Mouse (Mus musculus) erythroid progenitor cell, adult 5-6 weeks (primary cell): ENCODE data around the gene Zc3h12a. TPM values are rescaled to one million over a fixed set of nuclear protein-coding genes. Genes with fewer than 3 reads are reported as not detected.

Experiments
- ATAC-seq: replicated peaks from 2 replicates; pipeline ENCODE4 v1.8.0; 2016; ENCODE audit warnings: moderate number of reproducible peaks, mild to moderate bottlenecking, moderate TSS enrichment, inconsistent platforms; ENCODE audit not compliant: poor library complexity, low FRiP score, severe bottlenecking
- total RNA-seq, 2 experiments: library from RNA; stranded (forward) in 1 of 2; stranded (reverse) in 1 of 2; fragments of 150-400 nt in 1 of 2; fragments of 186-747, 209-891 nt in 1 of 2; gene quantifications; 2 replicates each; pipeline versions ENCODE4 v1.2.3 to v1.2.4; 2015 to 2017; ENCODE audit warnings: low replicate concordance in 2 of 2

Gene Zc3h12a
- total RNA-seq (2015; ENCODE audit: low replicate concordance), result 0.42 and 2.5 TPM in 2 replicates
- total RNA-seq (2017; ENCODE audit: low replicate concordance), result 0.45 TPM in 1 of 2 replicates, not detected in the other

- ATAC-seq, result peak; percentile 92
Observed at GRCm38 (mm10) chr4:125127305-125128084, at the start of gene Zc3h12a. Gene Zc3h12a, minus strand, starts transcription at chr4:125127840.

GRCm38 (mm10) chr4:125176639-125177165 lies 49.1 kb upstream of the Zc3h12a start:
- no peak for ATAC-seq

- ATAC-seq, result no peak
Observed at GRCm38 (mm10) chr4:125176190-125176589, 48.5 kb upstream of the Zc3h12a start.

GRCm38 (mm10) chr4:125175591-125175990 lies 48.0 kb upstream of the Zc3h12a start:
- ATAC-seq, result no peak

- ATAC-seq, result no peak
Observed at GRCm38 (mm10) chr4:125174516-125175185, 47.0 kb upstream of the Zc3h12a start.

- no peak for ATAC-seq
Observed at GRCm38 (mm10) chr4:125173150-125173549, 45.5 kb upstream of the Zc3h12a start.

- ATAC-seq, result no peak
Observed at GRCm38 (mm10) chr4:125172736-125173135, 45.1 kb upstream of the Zc3h12a start.

GRCm38 (mm10) chr4:125167723-125168122 lies 40.1 kb upstream of the Zc3h12a start:
- ATAC-seq, result no peak

- no peak for ATAC-seq
Observed at GRCm38 (mm10) chr4:125164861-125165260, 37.2 kb upstream of the Zc3h12a start.

GRCm38 (mm10) chr4:125162701-125163100 lies 35.1 kb upstream of the Zc3h12a start:
- no peak for ATAC-seq

- no peak for ATAC-seq
Observed at GRCm38 (mm10) chr4:125161392-125161791, 33.8 kb upstream of the Zc3h12a start.

GRCm38 (mm10) chr4:125160951-125161331 lies 33.3 kb upstream of the Zc3h12a start:
- ATAC-seq, result no peak

GRCm38 (mm10) chr4:125160320-125160950 lies 32.8 kb upstream of the Zc3h12a start:
- no peak for ATAC-seq

GRCm38 (mm10) chr4:125158581-125159317 lies 31.1 kb upstream of the Zc3h12a start:
- no peak for ATAC-seq

- ATAC-seq, result no peak
Observed at GRCm38 (mm10) chr4:125158081-125158480, 30.4 kb upstream of the Zc3h12a start.

- no peak for ATAC-seq
Observed at GRCm38 (mm10) chr4:125157322-125157721, 29.7 kb upstream of the Zc3h12a start.

GRCm38 (mm10) chr4:125155646-125156045 lies 28.0 kb upstream of the Zc3h12a start:
- no peak for ATAC-seq

- ATAC-seq, result no peak
Observed at GRCm38 (mm10) chr4:125153659-125154241, 26.1 kb upstream of the Zc3h12a start.

- ATAC-seq, result no peak
Observed at GRCm38 (mm10) chr4:125152469-125152868, 24.8 kb upstream of the Zc3h12a start.
